In the genomic region with DNA sequence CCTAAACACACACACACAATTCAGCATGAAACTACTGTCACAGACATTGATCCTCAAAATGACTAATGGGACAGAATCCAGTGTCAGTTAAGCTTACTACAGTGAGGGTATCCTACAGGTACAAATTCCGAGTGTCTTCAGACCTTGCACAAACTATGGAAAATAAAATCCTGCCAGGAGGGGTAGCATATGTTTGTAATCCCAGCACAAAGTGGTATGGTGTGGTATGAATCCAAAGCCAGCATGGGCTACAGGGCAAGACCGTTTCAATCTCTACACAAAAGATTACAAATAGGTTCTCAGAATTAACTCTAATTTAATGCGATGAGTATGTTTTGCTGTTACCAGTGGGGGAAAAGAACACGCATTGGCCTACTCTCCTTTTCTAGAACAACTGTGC, we compare ENCODE assay signal across 7 mouse cellular contexts. TPM values are rescaled to one million over a fixed set of nuclear protein-coding genes. Genes with fewer than 3 reads are reported as not detected.
DNase-seq lines count a peak whose midpoint lies in the region; ATAC-seq and TF ChIP-seq lines count a peak whose summit lies in the region.

Gene Tesk1, plus strand, starts transcription at position 301 of the 400 bp plus-strand sequence.

- H3K27me3 ChIP-seq in testis, adult 2 months (ENCODE audit: control insufficient read depth, insufficient read depth, low read length) = no peaks in the 10 kb centered on the region
- H3K27me3 ChIP-seq in forebrain, embryonic 11.5 days (ENCODE audit: control insufficient read depth, insufficient read depth, low read length) = no peaks in the 10 kb centered on the region
- H3K27me3 ChIP-seq in hindbrain, embryonic 10.5 days (ENCODE audit: insufficient read depth, poor library complexity, severe bottlenecking) = peaks cover 3% of the 10 kb centered on the region; the same call in 1 of the 2 replicates
- H3K27me3 ChIP-seq in liver, embryonic 13.5 days = peaks cover 28% of the 10 kb centered on the region

- H3K36me3 ChIP-seq in testis, adult 2 months (ENCODE audit: control insufficient read depth, insufficient read depth, low read length) = no peaks in the 10 kb centered on the region; the same call in 1 of the 2 replicates
- no peaks in the 10 kb centered on the region; the same call in 1 of the 2 replicates for H3K36me3 ChIP-seq in forebrain, embryonic 11.5 days (ENCODE audit: control insufficient read depth, insufficient read depth, low read length)
- H3K36me3 ChIP-seq in hindbrain, embryonic 10.5 days = peaks cover 21% of the 10 kb centered on the region
- H3K36me3 ChIP-seq in liver, embryonic 13.5 days = peaks cover 10% of the 10 kb centered on the region

- H3K4me2 ChIP-seq in forebrain, embryonic 11.5 days (ENCODE audit: low read depth, low read length, severe bottlenecking) = peak within 1 kb of the TSS; percentile 95
- H3K4me2 ChIP-seq in liver, embryonic 13.5 days = peak within 1 kb of the TSS; percentile 98

- TF ChIP-seq POLR2A in testis, adult 2 months (IDR thresholded peaks at IDR 0.05; ENCODE audit: control insufficient read depth, low read depth, low read length) = no peak

- WGBS in forebrain, embryonic 11.5 days = 27% methylated on average over 4 of the region's 4 CpGs
- WGBS in hindbrain, embryonic 10.5 days = 28% methylated on average over 4 of the region's 4 CpGs
- 22% methylated on average over 4 of the region's 4 CpGs for WGBS in liver, embryonic 13.5 days (ENCODE audit: insufficient replicate concordance)

- H3K27ac ChIP-seq in testis, adult 2 months (ENCODE audit: control insufficient read depth, insufficient read depth, low read depth, low read length) = peak within 1 kb of the TSS; percentile 96
- H3K27ac ChIP-seq in forebrain, embryonic 11.5 days (ENCODE audit: low read depth, low read length) = peak within 1 kb of the TSS; percentile 85
- H3K27ac ChIP-seq in hindbrain, embryonic 10.5 days = peak within 1 kb of the TSS; percentile 97
- H3K27ac ChIP-seq in liver, embryonic 13.5 days = peak within 1 kb of the TSS; percentile 67

- H3K9ac ChIP-seq in forebrain, embryonic 11.5 days (ENCODE audit: low read length) = peak within 1 kb of the TSS; percentile 94
- peak within 1 kb of the TSS; percentile 79 for H3K9ac ChIP-seq in liver, embryonic 13.5 days

- H3K4me1 ChIP-seq in testis, adult 2 months (ENCODE audit: control insufficient read depth, insufficient read depth, low read length) = peaks cover 10% of the 10 kb centered on the region
- peaks cover 1% of the 10 kb centered on the region; the same call in 1 of the 2 replicates for H3K4me1 ChIP-seq in forebrain, embryonic 11.5 days (replicated peaks; ENCODE audit: control insufficient read depth, insufficient read depth, low read length)
- peaks cover 16% of the 10 kb centered on the region for H3K4me1 ChIP-seq in hindbrain, embryonic 10.5 days (replicated peaks)
- H3K4me1 ChIP-seq in liver, embryonic 13.5 days (replicated peaks) = peaks cover 19% of the 10 kb centered on the region

- peak within 1 kb of the TSS; percentile 92 for H3K4me3 ChIP-seq in testis, adult 2 months (ENCODE audit: control insufficient read depth, low read depth, low read length)
- peak within 1 kb of the TSS; percentile 95 for H3K4me3 ChIP-seq in forebrain, embryonic 11.5 days (ENCODE audit: low read depth, low read length)
- peak within 1 kb of the TSS; percentile 91 for H3K4me3 ChIP-seq in hindbrain, embryonic 10.5 days
- H3K4me3 ChIP-seq in liver, embryonic 13.5 days (replicated peaks) = peak within 1 kb of the TSS; percentile 74

- TF ChIP-seq CTCF in testis, adult 2 months (IDR thresholded peaks at IDR 0.05; ENCODE audit: control insufficient read depth, insufficient read depth, insufficient replicate concordance, low read depth, low read length) = no peak

- ATAC-seq in forebrain, embryonic 11.5 days (replicated peaks; ENCODE audit: low FRiP score) = peak; percentile 16
- no peak for ATAC-seq in liver, embryonic 13.5 days (ENCODE audit: low read depth)

- no peak for DNase-seq in testis, postnatal 10 days (ENCODE audit: low spot score)
- no peak for DNase-seq in forebrain, embryonic 11.5 days (ENCODE audit: low spot score)
- DNase-seq in hindbrain, embryonic 10.5 days (ENCODE audit: low spot score) = no peak
- no peak for DNase-seq in liver, embryonic 13.5 days
- no peak for DNase-seq in cerebellum, postnatal 10 days
- no peak for DNase-seq in ovary, postnatal 14 days (ENCODE audit: low spot score)

- no peaks in the 10 kb centered on the region for H3K9me3 ChIP-seq in forebrain, embryonic 11.5 days (ENCODE audit: control insufficient read depth, low read length)
- no peaks in the 10 kb centered on the region for H3K9me3 ChIP-seq in hindbrain, embryonic 10.5 days
- no peaks in the 10 kb centered on the region for H3K9me3 ChIP-seq in liver, embryonic 13.5 days (replicated peaks)

RNA-seq across cellular contexts. Expression of gene Tesk1, which starts in this region (rescaled TPM):
- 935 and 983 TPM in 2 replicates for polyA plus RNA-seq in testis, adult 2 months (2012; rRNA removed)
- polyA plus RNA-seq in forebrain, embryonic 11.5 days (2014; fragmentation: Nextera tagmentation; extraction: Ambion mirVana) = 9.3 and 10.7 TPM in 2 replicates
- 7.1 and 8.3 TPM in 2 replicates for polyA plus RNA-seq in hindbrain, embryonic 10.5 days (2016; fragmentation: Nextera tagmentation; extraction: Ambion mirVana)
- 0.95 and 0.98 TPM in 2 replicates for polyA plus RNA-seq in liver, embryonic 13.5 days (2015; fragmentation: Nextera tagmentation; extraction: Ambion mirVana)

Comparison
In these comparisons a context has a peak if more than half of its experiments do, and no peak if none do; other contexts are left out.
1. RNA of gene Tesk1 (polyA plus RNA-seq): 935 to 983 TPM in testis, adult 2 months; 9.3 to 10.7 TPM in forebrain, embryonic 11.5 days, 7.1 to 8.3 TPM in hindbrain, embryonic 10.5 days and 0.95 to 0.98 TPM in liver, embryonic 13.5 days; every median in the first group is over 10 times any median in the second.
2. Peak in every context shown above with its lines, with median percentiles within 50 percentile points of each other: H3K27ac ChIP-seq and H3K4me3 ChIP-seq.